Mouse (Mus musculus): ENCODE measurements at regions not wholly inside any gene's neighbourhood (a gene's known extent, or its start where the extent isn't known, plus 50 kb on each side); places are given as distances from the start of the nearest gene placed in this dataset.
A peak's percentile ranks its signal among the peaks of the same experiment; 100 is the strongest.

DNA sequence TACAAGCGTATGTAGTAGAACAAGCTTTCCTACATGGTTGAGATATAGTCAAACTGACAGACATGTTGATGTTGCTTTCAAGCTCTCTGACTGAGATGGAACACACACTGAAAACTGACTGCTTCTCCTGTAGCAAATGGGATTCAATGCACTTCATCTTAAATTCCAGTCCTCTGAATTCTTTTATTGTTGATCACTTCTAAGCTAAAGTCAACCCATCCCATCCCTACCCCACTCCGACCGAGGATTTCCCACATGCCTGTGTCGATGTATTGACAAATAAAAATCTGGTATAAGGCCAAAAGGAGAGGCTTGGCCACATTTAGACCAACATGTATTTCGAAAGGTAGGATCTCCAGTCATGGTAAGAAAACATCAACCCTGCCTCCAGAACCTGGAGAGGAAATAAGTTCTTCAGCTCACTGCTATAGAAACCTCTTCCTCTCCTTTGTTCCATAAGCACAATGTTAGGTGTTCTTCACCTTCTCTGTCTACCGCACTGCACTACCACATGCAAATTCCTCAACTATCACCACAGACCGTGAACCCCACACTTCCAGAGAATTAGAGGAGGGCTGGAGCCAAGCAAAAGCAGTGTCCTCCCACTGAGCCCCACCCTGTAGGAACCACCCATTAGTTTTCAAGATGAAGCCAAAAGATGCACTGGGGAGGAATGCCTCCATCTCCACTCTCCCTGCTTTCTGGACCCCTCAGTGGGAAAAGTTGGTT, 330.1 kb downstream of the Klf6 start:
- DNase-seq = no peak

DNA sequence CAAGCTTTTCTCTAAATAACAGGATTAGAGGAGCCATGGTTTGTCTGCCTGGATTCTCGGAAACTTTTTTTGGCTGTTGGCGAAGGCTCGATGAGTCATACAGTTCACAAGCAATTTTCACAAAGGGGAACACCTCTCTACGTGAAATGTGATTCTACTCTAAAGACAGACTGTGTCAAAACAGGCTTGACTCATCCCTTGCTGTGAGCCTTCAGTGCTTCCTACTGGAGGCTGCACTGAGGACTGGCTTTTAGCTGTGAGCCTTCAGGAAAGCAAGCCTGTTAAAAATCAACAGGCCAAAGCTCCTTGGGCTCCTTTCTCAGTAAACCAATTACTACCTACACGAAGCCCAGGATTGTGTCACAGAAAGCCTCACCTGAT, 330.6 kb downstream of the Klf6 start:
- peak; percentile 13 for DNase-seq

DNA sequence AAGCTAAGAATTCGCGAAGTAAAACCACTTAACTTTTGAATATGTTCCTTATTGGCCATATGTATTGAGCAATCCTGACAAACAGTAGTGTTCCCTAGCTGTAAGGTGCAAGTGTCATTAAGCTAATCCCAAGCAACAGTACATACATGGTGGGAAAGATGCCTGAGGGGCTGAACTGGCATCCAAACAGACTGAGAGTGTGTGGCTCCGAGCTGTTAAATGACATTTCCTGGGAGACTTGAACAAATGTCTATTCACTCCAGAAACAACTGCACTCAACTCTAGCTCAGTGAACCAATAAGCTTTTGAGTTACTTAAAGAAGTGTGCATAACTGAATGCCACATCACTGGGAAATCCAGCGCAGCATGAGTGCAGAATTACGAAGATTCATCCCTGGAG, 335.4 kb downstream of the Klf6 start:
- no peak for DNase-seq

DNA sequence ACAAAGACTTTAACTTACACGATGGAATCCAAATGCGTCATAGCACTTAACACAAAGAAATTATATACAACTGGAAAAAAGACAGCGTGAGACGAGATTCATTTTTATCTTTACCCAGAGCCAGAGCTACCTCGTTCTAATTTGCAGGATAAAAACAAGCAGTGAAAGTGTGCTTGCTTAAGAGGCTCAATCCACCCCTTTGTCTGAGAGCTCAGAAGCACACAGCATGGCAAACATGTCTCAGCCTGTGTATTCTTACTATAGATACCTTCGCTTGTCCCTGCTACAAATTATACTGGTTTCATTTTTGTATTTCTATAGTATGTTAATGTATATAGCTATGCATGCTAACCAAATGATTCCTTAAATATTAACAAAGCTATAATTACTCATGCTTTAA, 337.8 kb downstream of the Klf6 start:
- DNase-seq = no peak

DNA sequence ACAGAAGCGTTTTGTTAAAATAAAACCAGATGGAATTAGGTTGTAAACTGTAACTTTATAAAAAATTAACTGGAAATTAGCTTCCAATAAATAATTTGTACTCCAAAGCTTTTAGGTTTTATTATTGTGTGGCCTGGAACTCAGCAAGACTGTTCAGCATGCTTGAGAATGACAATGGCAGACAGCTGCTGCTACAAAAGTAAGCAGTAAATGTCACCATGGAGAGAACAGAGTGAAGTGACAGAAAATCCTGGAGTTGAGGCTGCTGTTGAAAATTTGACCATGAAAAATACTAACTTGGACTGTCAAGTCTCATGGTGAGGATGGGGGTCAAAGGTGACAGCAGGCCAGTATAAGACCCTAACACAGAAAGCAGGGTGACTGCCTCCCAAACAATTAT, 340.2 kb downstream of the Klf6 start:
- no peak for DNase-seq

DNA sequence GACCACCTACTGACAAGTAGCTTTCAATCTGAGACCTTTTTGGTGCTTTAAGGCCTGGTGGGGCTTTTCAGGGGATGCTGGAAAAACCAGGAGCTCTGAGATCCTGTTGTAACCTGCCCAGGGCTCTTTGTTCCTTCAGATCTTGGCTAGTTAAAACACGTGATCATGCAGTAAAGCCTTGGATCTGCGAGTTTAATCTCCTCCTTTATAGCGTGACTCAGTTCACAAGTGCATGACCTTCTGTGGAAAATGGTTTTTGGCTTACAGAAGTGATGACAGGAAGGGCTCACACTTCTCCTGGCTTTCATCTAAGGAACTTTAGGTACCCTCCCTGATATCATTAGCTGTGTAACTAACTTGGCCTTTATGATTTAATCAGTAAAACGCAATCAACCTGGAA, 343.1 kb upstream of the Pitrm1 start:
- DNase-seq = no peak

DNA sequence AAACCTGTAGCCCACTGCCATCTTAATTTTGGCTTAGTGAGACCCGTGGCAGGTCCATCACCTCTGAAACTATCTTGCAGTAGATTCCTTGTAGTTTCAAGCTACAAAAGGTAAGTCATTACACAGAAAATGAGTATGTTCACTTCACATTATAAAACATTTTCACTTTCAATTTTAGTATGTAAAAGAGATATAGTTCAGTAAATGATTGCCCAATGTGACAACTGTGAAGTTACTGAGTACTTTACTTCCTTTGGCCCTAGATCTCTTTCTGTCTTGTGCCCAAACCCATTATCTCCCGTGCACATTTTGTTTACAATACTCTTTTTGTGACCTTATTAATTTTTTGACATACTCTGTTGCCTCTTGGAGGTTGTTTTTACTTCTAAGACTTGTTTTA, 335.4 kb upstream of the Pitrm1 start:
- DNase-seq = no peak

DNA sequence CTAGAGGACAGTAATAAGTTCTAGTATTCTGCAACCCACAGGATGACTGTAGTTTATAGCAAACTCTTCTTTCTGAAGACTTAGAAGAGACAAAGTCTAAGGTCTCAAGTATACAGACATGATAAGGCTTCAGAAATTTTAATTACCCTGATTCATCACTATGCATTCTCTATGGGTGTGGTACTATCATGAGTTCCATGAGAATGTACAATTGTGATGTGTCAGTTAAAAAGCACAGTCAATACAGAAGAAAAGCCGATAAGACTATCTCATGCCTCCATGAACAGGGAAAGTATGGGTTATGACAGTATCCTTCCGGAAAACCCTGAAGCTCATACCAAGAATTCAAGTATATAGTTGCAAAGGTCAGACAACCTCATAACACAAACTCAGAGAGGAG, 333.8 kb upstream of the Pitrm1 start:
- no peak for DNase-seq

DNA sequence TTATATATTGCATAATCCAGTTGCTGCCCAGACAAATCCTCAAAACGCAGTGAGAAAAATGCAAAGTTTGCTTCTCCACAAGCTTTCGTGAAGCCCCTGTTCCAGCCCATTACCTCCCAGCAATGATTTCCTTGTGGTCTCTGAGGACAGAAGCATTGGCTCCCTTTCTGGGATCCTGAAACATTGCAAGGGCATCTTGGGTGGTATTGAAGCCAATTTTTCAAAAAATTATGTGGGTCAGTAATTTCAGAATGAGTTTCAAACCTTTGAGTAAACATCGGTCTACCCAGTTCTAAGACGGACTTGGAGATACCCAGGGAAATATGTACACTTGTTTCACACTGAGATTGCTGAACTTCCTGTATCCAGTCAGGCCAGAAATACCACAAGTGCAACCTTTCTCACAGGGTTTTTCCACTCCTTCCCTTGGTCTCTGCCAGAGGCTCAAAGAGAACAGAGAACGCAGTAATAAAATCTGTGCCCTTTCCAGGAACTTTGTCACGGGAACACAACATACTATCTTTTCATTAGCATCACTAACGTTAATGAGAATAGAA, 321.8 kb upstream of the Pitrm1 start:
- no peak for DNase-seq

DNA sequence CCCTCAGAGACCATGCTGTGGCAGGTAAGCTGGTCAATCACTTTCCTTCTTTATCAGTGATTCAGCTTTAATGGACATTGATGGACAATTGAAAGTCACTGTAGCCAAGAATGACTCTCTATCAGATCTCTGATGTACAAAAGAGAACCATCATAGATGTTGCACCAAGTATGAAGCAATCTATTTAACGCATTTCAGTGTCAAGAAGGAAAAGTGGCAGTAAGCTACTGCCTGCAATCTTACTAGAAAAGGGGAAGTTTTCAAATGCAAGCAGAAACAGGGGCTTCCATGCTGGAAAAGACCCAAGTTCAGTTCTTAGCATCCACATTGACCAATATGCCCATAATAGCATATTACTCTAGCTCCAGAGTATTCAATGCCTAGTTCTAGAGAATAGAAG, 319.7 kb upstream of the Pitrm1 start:
- no peak for DNase-seq

DNA sequence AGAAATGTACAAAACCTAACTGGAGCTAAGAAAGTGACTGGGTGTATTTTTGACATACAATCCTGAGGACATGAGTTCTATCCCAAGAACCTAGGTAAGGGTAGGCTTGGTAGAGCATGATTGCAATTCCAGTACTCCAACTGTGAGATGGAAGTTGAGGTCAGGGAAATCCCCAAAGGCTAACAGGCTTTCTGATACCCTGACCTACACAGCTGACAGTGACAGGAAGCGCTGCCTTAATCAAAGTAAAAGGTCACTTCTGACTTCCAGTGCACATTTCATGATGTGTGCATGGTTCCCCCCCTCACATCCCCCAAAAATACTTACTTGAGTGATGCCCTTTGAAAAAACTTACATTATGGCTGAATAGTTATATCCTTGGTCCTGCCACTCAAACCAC, 312.6 kb upstream of the Pitrm1 start:
- no peak for DNase-seq

DNA sequence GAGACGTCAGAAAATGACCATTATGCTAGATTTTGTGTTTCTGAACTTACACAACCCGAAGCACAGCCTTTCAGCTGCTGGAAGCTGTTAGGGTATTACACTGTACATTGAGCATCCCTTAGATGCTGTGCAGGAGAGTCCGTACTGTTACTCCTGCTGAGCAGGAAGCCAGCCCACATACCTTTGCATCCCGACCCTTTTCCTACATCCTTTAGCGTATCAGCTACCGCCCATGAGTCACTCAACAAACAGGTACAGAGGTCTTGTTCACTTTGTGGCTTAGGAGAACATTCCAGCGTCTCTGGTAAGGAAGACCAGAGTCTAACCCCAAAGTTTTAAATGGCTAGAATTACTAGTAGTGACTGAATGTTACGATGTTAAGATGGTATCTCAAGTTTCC, 311.4 kb upstream of the Pitrm1 start:
- DNase-seq = no peak

DNA sequence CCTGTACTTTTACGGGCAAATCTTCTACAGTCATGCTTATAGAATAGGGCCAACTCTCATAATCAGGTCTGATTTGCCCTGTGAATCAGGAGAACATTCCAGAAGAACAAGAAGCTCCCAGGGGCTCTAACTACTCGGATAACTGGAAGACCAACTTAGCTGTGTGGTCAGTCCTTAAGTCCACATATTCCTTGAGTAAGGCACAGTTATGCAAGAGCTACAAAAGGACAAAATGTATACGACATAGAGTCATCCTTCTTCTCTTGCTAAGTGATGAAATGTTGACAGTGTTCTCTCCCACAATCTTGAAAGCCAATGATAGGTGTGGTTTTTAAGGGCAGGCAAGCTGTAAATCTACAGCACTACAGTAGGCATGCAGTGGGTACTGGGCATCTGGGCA, 310.7 kb upstream of the Pitrm1 start:
- no peak for DNase-seq

DNA sequence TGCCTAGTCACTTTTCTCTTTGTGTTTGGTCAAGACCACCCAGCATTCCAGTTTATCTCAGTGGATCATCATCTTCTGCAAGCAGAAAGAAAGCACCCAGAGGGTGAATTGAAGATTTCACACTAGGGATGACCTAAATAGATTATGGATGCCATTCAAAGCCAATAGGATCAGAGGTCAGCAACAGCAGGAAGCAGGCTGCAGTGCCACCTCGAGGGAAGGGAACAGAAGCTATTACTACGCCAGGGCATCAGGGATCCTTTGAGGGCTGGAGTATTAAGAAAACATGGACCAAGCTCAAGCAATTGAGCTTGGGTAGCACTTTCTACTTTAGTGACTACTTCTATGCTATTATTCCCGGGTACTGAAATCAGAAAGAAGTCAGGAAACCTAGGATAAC, 307.1 kb upstream of the Pitrm1 start:
- DNase-seq = no peak

DNA sequence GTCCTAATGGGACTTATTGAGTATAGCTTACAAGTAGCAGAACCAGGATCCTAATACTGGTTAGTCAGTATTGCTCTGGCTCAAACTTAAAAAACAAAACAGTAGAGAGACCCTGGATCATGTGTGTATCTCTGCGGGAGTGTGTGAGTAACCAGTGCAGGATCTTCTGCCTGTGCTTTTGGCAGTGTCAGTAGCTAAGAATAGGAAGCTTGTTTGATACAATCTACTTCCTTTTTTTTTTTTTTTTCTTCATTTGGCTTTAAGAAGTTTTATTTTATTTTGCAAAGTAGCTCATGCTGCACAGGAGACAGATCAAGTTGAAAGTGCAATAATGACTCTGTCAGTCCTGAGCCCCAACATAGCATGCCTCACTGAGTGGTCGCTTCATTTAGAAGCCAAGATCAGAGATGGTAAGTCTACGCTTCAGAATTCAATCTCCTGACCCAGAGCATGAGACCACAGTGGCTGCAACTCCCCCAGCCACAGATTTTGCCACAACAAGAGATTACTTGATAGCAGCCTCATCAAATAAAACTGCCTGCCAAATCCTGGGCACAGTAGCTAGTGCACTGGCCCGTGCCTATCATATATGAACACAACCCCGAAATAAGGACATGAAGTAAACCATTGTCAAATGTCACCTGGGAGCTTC, 306.4 kb upstream of the Pitrm1 start:
- no peak for DNase-seq

DNA sequence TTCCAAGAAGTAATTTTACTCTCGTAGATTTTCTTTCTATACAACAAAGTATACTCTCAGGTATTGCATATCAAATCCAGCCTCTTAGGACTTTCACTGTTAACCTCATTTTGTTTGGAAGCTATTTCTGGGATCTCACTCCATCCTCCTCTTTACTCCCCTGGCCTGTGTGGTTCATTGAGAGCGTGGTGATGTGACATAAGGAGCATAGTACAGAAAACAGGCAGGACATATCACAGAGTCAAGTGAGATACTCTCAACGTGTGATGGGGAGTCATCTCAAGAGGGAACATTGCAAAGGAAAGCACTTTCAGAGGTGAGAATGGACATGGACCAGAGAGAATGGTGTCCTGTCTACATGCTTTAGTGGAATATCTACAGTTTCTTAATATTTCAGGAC, 297.8 kb upstream of the Pitrm1 start:
- no peak for DNase-seq

DNA sequence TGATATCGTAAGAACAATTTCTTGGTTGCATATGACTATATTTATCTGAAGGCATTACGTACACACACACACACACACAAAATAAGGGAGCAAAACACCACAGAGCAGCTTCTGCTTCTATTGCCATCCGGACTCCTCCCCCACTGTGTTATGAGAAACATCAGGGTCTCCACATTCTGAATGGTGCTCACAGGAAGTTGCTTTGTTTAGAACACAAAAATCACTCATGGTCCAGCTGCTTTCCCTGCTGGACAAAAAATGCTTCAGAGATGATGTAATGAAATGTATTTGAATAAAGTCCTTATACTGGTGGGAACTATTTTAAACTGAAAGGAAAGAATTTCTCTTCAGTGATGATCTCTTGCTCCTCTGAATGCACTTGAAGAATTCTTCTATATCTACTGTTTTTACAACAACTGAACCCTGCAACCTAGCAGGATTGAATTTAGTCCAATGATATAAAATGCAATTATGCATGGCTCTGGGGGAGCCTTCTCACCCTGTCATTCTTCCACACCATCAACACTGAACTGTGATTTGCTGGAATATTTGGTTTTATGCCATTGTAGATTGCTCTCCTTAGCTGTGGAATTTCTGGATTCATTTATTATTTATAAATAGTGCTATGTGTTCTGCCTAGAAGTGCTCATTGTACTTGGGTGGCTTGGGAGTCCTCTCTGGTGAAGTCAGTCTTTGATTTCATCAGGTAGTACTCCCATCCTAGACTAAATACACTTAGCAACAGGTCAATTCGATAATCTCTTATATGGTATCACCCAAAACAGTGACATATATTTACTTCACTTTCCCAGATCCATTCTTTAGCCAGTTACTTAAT, 296.7 kb upstream of the Pitrm1 start:
- peak; percentile 15 for DNase-seq

DNA sequence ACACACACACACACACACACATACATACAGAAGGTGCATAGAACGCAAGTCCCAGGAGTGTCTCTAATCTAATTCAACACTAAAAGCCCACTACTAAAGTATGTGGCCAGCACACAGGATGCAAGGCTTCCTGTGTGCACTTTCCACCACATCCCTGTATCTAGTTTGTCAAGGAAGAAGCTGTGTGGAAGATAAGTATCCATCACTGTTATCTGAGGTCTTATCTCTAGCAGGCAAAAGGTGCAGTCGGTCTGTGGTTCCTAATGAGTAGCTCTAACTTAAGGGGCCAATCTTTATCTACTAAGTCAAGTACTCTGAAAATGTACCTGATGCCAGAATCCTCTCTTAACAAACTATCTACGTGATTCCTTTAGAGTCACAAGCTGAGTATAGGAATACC, 295.8 kb upstream of the Pitrm1 start:
- no peak for DNase-seq

DNA sequence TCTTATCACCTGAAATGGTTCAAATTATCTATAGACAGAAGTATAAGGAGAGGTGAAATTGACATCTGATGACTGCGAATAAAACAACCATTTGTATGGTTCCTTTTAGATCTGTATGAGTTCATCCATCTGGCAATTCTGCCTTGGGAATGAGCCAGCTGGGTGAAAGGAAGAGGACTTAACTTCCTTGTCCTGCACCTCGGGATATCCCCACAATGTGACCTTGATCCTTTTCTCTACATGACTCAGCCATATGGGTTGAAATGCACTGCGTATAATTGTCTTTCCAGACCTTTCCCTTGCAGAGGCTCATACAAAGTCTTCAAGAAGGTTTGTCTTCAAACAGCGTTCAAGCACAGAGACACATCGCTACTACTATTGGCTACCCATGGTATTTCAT, 292.6 kb upstream of the Pitrm1 start:
- no peak for DNase-seq

DNA sequence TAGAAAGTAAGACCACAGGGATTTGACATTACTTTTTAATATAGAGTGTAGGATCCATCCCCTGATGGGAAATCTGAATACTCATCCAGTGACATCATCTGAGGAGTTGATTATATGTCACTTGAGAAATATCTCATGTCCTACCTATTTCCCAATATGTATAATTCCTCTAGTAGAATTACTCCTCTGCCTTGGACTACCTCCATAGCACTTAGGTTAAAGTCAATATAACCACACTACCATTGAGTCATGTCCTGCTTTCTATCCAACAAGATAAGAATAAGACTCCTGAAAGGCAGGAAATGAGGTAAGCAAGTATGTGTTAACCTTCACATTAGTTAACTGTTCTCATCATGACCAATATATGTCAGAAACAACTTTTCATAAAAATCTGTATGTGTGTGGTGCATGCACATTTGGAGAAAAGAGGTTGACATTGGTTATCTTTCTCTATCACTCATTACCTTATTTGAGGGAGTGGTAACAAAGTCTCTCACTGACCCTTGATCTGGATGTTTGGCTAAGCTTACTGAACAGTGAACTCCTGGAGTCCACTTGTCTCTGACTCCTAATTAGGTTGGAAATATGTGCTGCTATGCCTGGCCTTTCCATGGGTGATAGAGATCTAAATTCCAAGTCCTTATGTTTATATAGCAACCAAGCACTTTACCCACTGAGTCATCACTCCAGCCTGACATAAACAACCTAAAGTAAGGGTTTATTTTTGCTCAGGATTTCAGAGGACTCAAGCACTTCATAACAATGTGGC, 292.0 kb upstream of the Pitrm1 start:
- DNase-seq = no peak

DNA sequence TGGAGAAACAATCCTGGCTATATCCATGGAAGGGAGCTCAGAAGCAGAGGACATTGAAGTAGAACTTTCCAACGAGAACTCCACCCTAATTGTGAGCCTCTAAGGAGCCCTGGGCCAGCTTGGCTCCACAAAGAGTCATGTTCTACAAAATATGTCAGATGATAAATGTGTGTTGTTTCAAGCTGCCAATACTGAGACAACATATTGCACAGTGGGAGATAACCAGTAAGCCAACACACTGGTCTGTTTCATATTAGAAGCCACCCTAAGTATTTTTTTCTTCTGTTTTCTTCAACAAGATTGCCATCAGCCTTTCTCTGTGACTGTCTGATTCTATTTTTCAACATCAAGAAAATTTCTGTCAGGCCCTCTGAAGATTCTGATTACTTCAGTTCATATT, 289.5 kb upstream of the Pitrm1 start:
- no peak for DNase-seq

DNA sequence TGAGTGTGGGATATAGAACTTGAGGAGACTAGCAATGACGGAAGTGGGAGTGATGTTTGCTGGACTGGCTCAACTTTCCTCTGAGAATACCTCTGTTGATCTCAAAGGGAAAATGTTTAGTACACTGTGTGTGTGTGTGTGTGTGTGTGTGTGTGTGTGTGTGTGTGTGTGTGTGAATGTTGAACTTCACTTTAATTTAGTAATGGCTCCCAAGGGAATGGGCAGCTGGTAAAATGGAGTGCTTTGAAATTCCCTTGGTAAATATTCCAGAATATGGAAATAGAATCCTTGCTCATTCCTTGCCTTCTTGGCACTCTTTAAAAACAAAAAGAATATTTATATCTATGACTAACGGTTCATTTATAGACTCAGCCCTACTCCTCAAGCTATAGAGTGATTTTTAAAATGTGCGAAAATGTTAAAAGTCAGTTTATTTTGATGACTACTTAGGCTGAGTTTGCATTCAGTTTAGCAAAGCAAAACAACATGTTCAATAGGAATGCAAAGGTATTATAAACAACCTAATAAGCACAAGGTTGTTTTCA, 287.6 kb upstream of the Pitrm1 start:
- no peak for DNase-seq

DNA sequence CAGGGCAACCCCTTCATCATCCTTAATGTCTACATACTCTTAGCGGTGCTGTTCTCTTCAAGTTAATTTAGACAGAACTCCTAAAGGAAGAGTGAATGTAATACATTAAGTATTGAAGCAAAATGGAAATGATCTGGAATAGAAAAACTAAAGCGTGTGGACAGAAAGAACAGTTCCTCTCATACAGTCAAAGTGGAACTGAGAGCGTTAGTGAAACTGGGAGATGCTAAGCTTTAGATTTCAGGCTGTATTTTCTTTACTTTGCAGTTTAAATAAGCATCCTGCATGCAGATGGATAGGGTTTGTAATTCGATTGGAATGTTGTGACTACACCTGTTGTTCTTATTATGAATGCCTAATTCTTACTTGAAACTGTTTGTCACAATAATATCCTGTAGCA, 286.5 kb upstream of the Pitrm1 start:
- no peak for DNase-seq
